Mouse (Mus musculus): ENCODE measurements around the gene Rcc1l.

- TF ChIP-seq FLI1 (IDR thresholded peaks at IDR 0.05; ENCODE audit: low read length) (no peak), GATA1 (IDR thresholded peaks at IDR 0.05; ENCODE audit: borderline replicate concordance, low read length) (no peak)
Measured at GRCm38 (mm10) chr5:134168033-134168432, 8.5 kb downstream of the Rcc1l start.

Data from megakaryocyte, embryonic 14.5 days (primary cell).